Comparison of ENCODE assay signal across 8 mouse cellular contexts in genomic region chr2:164047197-164047690, GRCm38 (mm10). TPM values are rescaled to one million over a fixed set of nuclear protein-coding genes. Genes with fewer than 3 reads are reported as not detected.
DNase-seq lines count a peak whose midpoint lies in the region; ATAC-seq lines count a peak whose summit lies in the region.

No protein-coding gene starts in this region.

- peaks cover 9% of the 10 kb centered on the region for H3K27me3 ChIP-seq in heart, embryonic 16.5 days (ENCODE audit: control insufficient read depth, insufficient read depth, low read length)
- no peaks in the 10 kb centered on the region for H3K27me3 ChIP-seq in stomach, embryonic 16.5 days (ENCODE audit: control insufficient read depth, insufficient read depth, low read length)

- intact Hi-C loops in heart, postnatal 14 days (cut with DNase I), result no loop called here

- H3K4me1 ChIP-seq in heart, embryonic 16.5 days (ENCODE audit: control insufficient read depth, insufficient read depth, low read length), result no peaks in the 10 kb centered on the region
- no peaks in the 10 kb centered on the region for H3K4me1 ChIP-seq in stomach, embryonic 16.5 days (ENCODE audit: control insufficient read depth, insufficient read depth, low read length)

- H3K9me3 ChIP-seq in heart, embryonic 16.5 days (replicated peaks; ENCODE audit: control insufficient read depth, low read length), result no peaks in the 10 kb centered on the region
- no peaks in the 10 kb centered on the region for H3K9me3 ChIP-seq in stomach, embryonic 16.5 days (replicated peaks; ENCODE audit: control insufficient read depth, low read length)

- peak; percentile 18 to 19 for DNase-seq in heart, adult 18-20 months
- DNase-seq in heart, postnatal 14 days, result no peak
- DNase-seq in cerebellum, postnatal 25 days, result peak; percentile 79 to 81
- DNase-seq in kidney, postnatal 4 days, result peak; percentile 50 to 68
- no peak for DNase-seq in right cerebral cortex, postnatal 25 days

- no peak overlapping the region for H3K27ac ChIP-seq in heart, embryonic 16.5 days (ENCODE audit: low read length)
- no peak overlapping the region for H3K27ac ChIP-seq in stomach, embryonic 16.5 days (ENCODE audit: low read length)

- 6% methylated on average over 13 of the region's 16 CpGs for WGBS in heart, embryonic 16.5 days
- 3% methylated on average over 12 of the region's 16 CpGs for WGBS in stomach, embryonic 16.5 days

- H3K9ac ChIP-seq in heart, embryonic 16.5 days (ENCODE audit: low read length), result no peak overlapping the region
- peak overlapping the region; percentile 55; the same call in 1 of the 2 replicates for H3K9ac ChIP-seq in stomach, embryonic 16.5 days (ENCODE audit: low read length)

- peaks cover 3% of the 10 kb centered on the region; the same call in 1 of the 2 replicates for H3K36me3 ChIP-seq in heart, embryonic 16.5 days (ENCODE audit: control insufficient read depth, insufficient read depth)
- H3K36me3 ChIP-seq in stomach, embryonic 16.5 days (ENCODE audit: control insufficient read depth, insufficient read depth, low read length), result no peaks in the 10 kb centered on the region

- ATAC-seq in heart, embryonic 16.5 days (replicated peaks; ENCODE audit: extremely low read depth, insufficient read depth, low FRiP score), result no peak
- peak; percentile 83 for ATAC-seq in megakaryocyte-erythroid progenitor cell, adult 5-6 weeks (replicated peaks; ENCODE audit: low FRiP score, low TSS enrichment, poor library complexity, severe bottlenecking)
- peak; percentile 85 for ATAC-seq in stomach, embryonic 16.5 days (ENCODE audit: insufficient read depth, low FRiP score)

- H3K4me3 ChIP-seq in heart, embryonic 16.5 days (ENCODE audit: low read length), result peak overlapping the region; percentile 23; the same call in 1 of the 2 replicates
- peak overlapping the region; percentile 41 for H3K4me3 ChIP-seq in stomach, embryonic 16.5 days (replicated peaks; ENCODE audit: low read length)

- H3K4me2 ChIP-seq in heart, embryonic 16.5 days (ENCODE audit: low read depth, low read length), result peak overlapping the region; percentile 54
- H3K4me2 ChIP-seq in stomach, embryonic 16.5 days (ENCODE audit: low read depth, low read length), result peak overlapping the region; percentile 57

RNA-seq across cellular contexts. Expression of gene Pabpc1l, which starts 22.0 kb away (rescaled TPM):
- total RNA-seq in heart, adult 18-20 months (2021), result under 1 TPM; 0.57 to 0.62 TPM
- total RNA-seq in heart, postnatal 14 days (2021), result under 1 TPM; 0.79 to 0.83 TPM
- polyA plus RNA-seq in heart, embryonic 16.5 days (2015; fragmentation: Nextera tagmentation; extraction: Ambion mirVana), result 0.57 and 0.80 TPM in 2 replicates
- 1.5 TPM in 1 of 2 replicates, not detected in the other for total RNA-seq in megakaryocyte-erythroid progenitor cell, adult 5-6 weeks (2014; fragmentation: Nextera tagmentation)
- total RNA-seq in megakaryocyte-erythroid progenitor cell, adult 5-6 weeks (2017), result not detected in 2 replicates
- polyA plus RNA-seq in stomach, embryonic 16.5 days (2015; fragmentation: Nextera tagmentation; extraction: Ambion mirVana), result 0.75 and 0.87 TPM in 2 replicates

RNA-seq across cellular contexts. Expression of gene Stk4, which starts 22.9 kb away (rescaled TPM):
- total RNA-seq in heart, adult 18-20 months (2021), result 10 to 100 TPM; 12.9 to 20.0 TPM
- 10 to 100 TPM; 17.0 to 20.4 TPM for total RNA-seq in heart, postnatal 14 days (2021)
- 15.2 and 17.8 TPM in 2 replicates for polyA plus RNA-seq in heart, embryonic 16.5 days (2015; fragmentation: Nextera tagmentation; extraction: Ambion mirVana)
- total RNA-seq in megakaryocyte-erythroid progenitor cell, adult 5-6 weeks (2014; fragmentation: Nextera tagmentation), result 72.5 and 74.3 TPM in 2 replicates
- total RNA-seq in megakaryocyte-erythroid progenitor cell, adult 5-6 weeks (2017), result 76.5 and 137 TPM in 2 replicates
- polyA plus RNA-seq in stomach, embryonic 16.5 days (2015; fragmentation: Nextera tagmentation; extraction: Ambion mirVana), result 19.3 and 20.9 TPM in 2 replicates

RNA-seq across cellular contexts. Expression of gene Tomm34, which starts 23.7 kb away (rescaled TPM):
- total RNA-seq in heart, adult 18-20 months (2021), result 10 to 100 TPM; 21.6 to 21.7 TPM
- total RNA-seq in heart, postnatal 14 days (2021), result 10 to 100 TPM; 19.3 to 19.9 TPM
- polyA plus RNA-seq in heart, embryonic 16.5 days (2015; fragmentation: Nextera tagmentation; extraction: Ambion mirVana), result 49.4 and 51.6 TPM in 2 replicates
- 40.8 and 48.4 TPM in 2 replicates for total RNA-seq in megakaryocyte-erythroid progenitor cell, adult 5-6 weeks (2014; fragmentation: Nextera tagmentation)
- 33.5 and 38.5 TPM in 2 replicates for total RNA-seq in megakaryocyte-erythroid progenitor cell, adult 5-6 weeks (2017)
- 46.3 and 50.8 TPM in 2 replicates for polyA plus RNA-seq in stomach, embryonic 16.5 days (2015; fragmentation: Nextera tagmentation; extraction: Ambion mirVana)

RNA-seq across cellular contexts. Expression of gene Ywhab, which starts 52.5 kb away (rescaled TPM):
- 10 to 100 TPM; 75.9 to 82.7 TPM for total RNA-seq in heart, adult 18-20 months (2021)
- 10 to 100 TPM; 93.5 to 98.0 TPM for total RNA-seq in heart, postnatal 14 days (2021)
- 198 TPM in 2 replicates for polyA plus RNA-seq in heart, embryonic 16.5 days (2015; fragmentation: Nextera tagmentation; extraction: Ambion mirVana)
- 111 and 112 TPM in 2 replicates for total RNA-seq in megakaryocyte-erythroid progenitor cell, adult 5-6 weeks (2014; fragmentation: Nextera tagmentation)
- total RNA-seq in megakaryocyte-erythroid progenitor cell, adult 5-6 weeks (2017), result 54.1 and 60.2 TPM in 2 replicates
- polyA plus RNA-seq in stomach, embryonic 16.5 days (2015; fragmentation: Nextera tagmentation; extraction: Ambion mirVana), result 272 and 274 TPM in 2 replicates

Comparison
In these comparisons a context has a peak if more than half of its experiments do, and no peak if none do; other contexts are left out.
1. DNase-seq: peak in heart, adult 18-20 months (2 of 2), cerebellum, postnatal 25 days (2 of 2) and kidney, postnatal 4 days (2 of 2); none in heart, postnatal 14 days (0 of 2) and right cerebral cortex, postnatal 25 days (single experiment).